Mouse (Mus musculus): Measurements from ENCODE around the gene Rlf. TPM values are rescaled to one million over a fixed set of nuclear protein-coding genes. Genes with fewer than 3 reads are reported as not detected.

Gene Rlf
- polyA plus RNA-seq, 1 experiment from 2014 or later, result 24.3 TPM

Other genes starting within 250 kb of the Rlf start
- gene Smap2, start 197.8 kb downstream of the Rlf start, polyA plus RNA-seq (2014; fragmentation: Nextera tagmentation; extraction: Ambion mirVana), result 17.6 and 18.1 TPM in 2 replicates
- 2.3 TPM in 2 replicates for gene Col9a2, start 175.7 kb downstream of the Rlf start, polyA plus RNA-seq (2014; fragmentation: Nextera tagmentation; extraction: Ambion mirVana)
- 25.9 and 28.6 TPM in 2 replicates for gene Zmpste24, start 116.8 kb downstream of the Rlf start, polyA plus RNA-seq (2014; fragmentation: Nextera tagmentation; extraction: Ambion mirVana)
- not detected in 2 replicates for gene Tmco2, start 105.9 kb downstream of the Rlf start, polyA plus RNA-seq (2014; fragmentation: Nextera tagmentation; extraction: Ambion mirVana)
- gene Gm12888, start 109.8 kb upstream of the Rlf start, polyA plus RNA-seq (2014; fragmentation: Nextera tagmentation; extraction: Ambion mirVana), result not detected in 2 replicates
- gene Gm12886, start 208.0 kb upstream of the Rlf start, polyA plus RNA-seq (2014; fragmentation: Nextera tagmentation; extraction: Ambion mirVana), result not detected in 2 replicates

Measured in midbrain, embryonic 11.5 days (tissue).